Mouse (Mus musculus) embryonic facial prominence, embryonic 10.5 days (tissue): ENCODE data around the gene H2afx. TPM values are rescaled to one million over a fixed set of nuclear protein-coding genes. Genes with fewer than 3 reads are reported as not detected.

Experiments
- DNase-seq: peaks from one replicate; pipeline ENCODE4 v3.0.0-alpha.2; 2017; ENCODE audit warnings: low spot score
- H3K27ac ChIP-seq: fragments of 300-500 bp; sonication (generic); replicated peaks from 2 replicates; pipeline ENCODE4 v1.5.1; 2016; ENCODE audit warnings: mild to moderate bottlenecking
- H3K27me3 ChIP-seq: fragments of 300-500 bp; sonication (generic); replicated peaks from 2 replicates; pipeline ENCODE4 v1.6.1; 2016; ENCODE audit warnings: low read depth, mild to moderate bottlenecking; ENCODE audit not compliant: poor library complexity, severe bottlenecking
- H3K36me3 ChIP-seq: fragments of 300-500 bp; sonication (generic); replicated peaks from 2 replicates; pipeline ENCODE4 v1.6.1; 2016; ENCODE audit warnings: mild to moderate bottlenecking, moderate library complexity
- H3K4me1 ChIP-seq: fragments of 300-500 bp; sonication (generic); 2 replicates; pipeline ENCODE4 v1.6.1; 2016
- H3K4me3 ChIP-seq: fragments of 300-500 bp; sonication (generic); 2 replicates; pipeline ENCODE4 v1.5.1; 2016; ENCODE audit warnings: mild to moderate bottlenecking, moderate library complexity
- H3K9me3 ChIP-seq: fragments of 300-500 bp; sonication (generic); 2 replicates; pipeline ENCODE4 v1.6.1; 2016; ENCODE audit warnings: mild to moderate bottlenecking
- WGBS: fragments of 180-500 bp; shearing (Covaris S2); methylation state at CpG from one replicate; pipeline ENCODE4 v1.1.7; 2016; 5-methylcytosine and 5-hydroxymethylcytosine counted together
- polyA plus RNA-seq: library from polyadenylated mRNA; unstranded; fragments of >200 nt; fragmentation: Nextera tagmentation; extraction: Ambion mirVana; gene quantifications from 2 replicates; pipeline ENCODE4 v1.2.1, GENCODE M21; 2016

Gene H2afx
- polyA plus RNA-seq, 1 experiment from 2014 or later: 615 TPM

GRCm38 (mm10) chr9:44309756-44310155 lies 24.7 kb upstream of the H2afx start:
- WGBS: 60% methylated on average over 3 of the region's 3 CpGs
- peaks cover 26% of the 10 kb centered on the region for H3K27me3 ChIP-seq
- peaks cover 24% of the 10 kb centered on the region for H3K36me3 ChIP-seq
- no peaks in the 10 kb centered on the region for H3K9me3 ChIP-seq
- no peak overlapping the region for H3K27ac ChIP-seq
- peaks cover 19% of the 10 kb centered on the region for H3K4me1 ChIP-seq
- no peak for DNase-seq
- no peak overlapping the region for H3K4me3 ChIP-seq

- peaks cover 34% of the 10 kb centered on the region for H3K36me3 ChIP-seq
- WGBS: 21% methylated on average over 10 of the region's 10 CpGs
- peak overlapping the region; percentile 60; the same call in 1 of the 2 replicates for H3K27ac ChIP-seq
- H3K9me3 ChIP-seq: no peaks in the 10 kb centered on the region
- no peak for DNase-seq
- H3K4me1 ChIP-seq: peaks cover 17% of the 10 kb centered on the region
- H3K4me3 ChIP-seq: peak overlapping the region; percentile 30
- peaks cover 26% of the 10 kb centered on the region for H3K27me3 ChIP-seq
Observed at GRCm38 (mm10) chr9:44310750-44311135, 23.8 kb upstream of the H2afx start.

GRCm38 (mm10) chr9:44311136-44312134 lies 23.1 kb upstream of the H2afx start:
- Histone ChIP-seq H3K9me3 (no peaks in the 10 kb centered on the region), H3K27ac (peak overlapping the region; percentile 60), H3K4me3 (peak overlapping the region; percentile 30), H3K27me3 (peaks cover 26% of the 10 kb centered on the region), H3K4me1 (peaks cover 17% of the 10 kb centered on the region), H3K36me3 (peaks cover 41% of the 10 kb centered on the region)
- 8% methylated on average over 27 of the region's 27 CpGs for WGBS
- peak; percentile 32 for DNase-seq

GRCm38 (mm10) chr9:44313476-44314256 lies 20.8 kb upstream of the H2afx start:
- no peak for DNase-seq
- H3K36me3 ChIP-seq: peaks cover 48% of the 10 kb centered on the region

GRCm38 (mm10) chr9:44314257-44314547 lies 20.3 kb upstream of the H2afx start:
- WGBS: 68% methylated on average over 4 of the region's 4 CpGs
- peaks cover 48% of the 10 kb centered on the region for H3K36me3 ChIP-seq
- peaks cover 36% of the 10 kb centered on the region for H3K27me3 ChIP-seq
- H3K27ac ChIP-seq: no peak overlapping the region
- H3K9me3 ChIP-seq: no peaks in the 10 kb centered on the region
- no peak for DNase-seq
- H3K4me3 ChIP-seq: no peak overlapping the region
- H3K4me1 ChIP-seq: peaks cover 36% of the 10 kb centered on the region

More at GRCm38 (mm10) chr9:44313476-44314256, 20.8 kb upstream of the H2afx start:
- Histone ChIP-seq H3K27me3 (peaks cover 31% of the 10 kb centered on the region), H3K9me3 (no peaks in the 10 kb centered on the region), H3K4me3 (no peak overlapping the region), H3K27ac (no peak overlapping the region), H3K4me1 (peaks cover 30% of the 10 kb centered on the region)
- WGBS: 80% methylated on average over 19 of the region's 19 CpGs

GRCm38 (mm10) chr9:44314910-44315309 lies 19.6 kb upstream of the H2afx start:
- DNase-seq: no peak
- H3K4me3 ChIP-seq: no peak overlapping the region
- no peaks in the 10 kb centered on the region for H3K9me3 ChIP-seq
- H3K36me3 ChIP-seq: peaks cover 48% of the 10 kb centered on the region
- no peak overlapping the region for H3K27ac ChIP-seq
- peaks cover 36% of the 10 kb centered on the region for H3K27me3 ChIP-seq
- 91% methylated on average over 18 of the region's 18 CpGs for WGBS
- H3K4me1 ChIP-seq: peaks cover 40% of the 10 kb centered on the region

GRCm38 (mm10) chr9:44317452-44317851 lies 17.0 kb upstream of the H2afx start:
- WGBS: 71% methylated on average over 4 of the region's 4 CpGs
- Histone ChIP-seq H3K4me3 (no peak overlapping the region), H3K36me3 (peaks cover 47% of the 10 kb centered on the region), H3K27ac (no peak overlapping the region), H3K9me3 (no peaks in the 10 kb centered on the region), H3K4me1 (peaks cover 33% of the 10 kb centered on the region), H3K27me3 (peaks cover 15% of the 10 kb centered on the region)
- no peak for DNase-seq

- H3K27ac ChIP-seq: no peak overlapping the region
- peak overlapping the region; percentile 86 for H3K4me3 ChIP-seq
- no peaks in the 10 kb centered on the region for H3K9me3 ChIP-seq
- no peak for DNase-seq
- 60% methylated on average over 5 of the region's 5 CpGs for WGBS
- H3K36me3 ChIP-seq: peaks cover 39% of the 10 kb centered on the region
- peaks cover 33% of the 10 kb centered on the region for H3K4me1 ChIP-seq
- H3K27me3 ChIP-seq: peaks cover 10% of the 10 kb centered on the region
Observed at GRCm38 (mm10) chr9:44318076-44318825, 16.2 kb upstream of the H2afx start.

GRCm38 (mm10) chr9:44318826-44319095 lies 15.7 kb upstream of the H2afx start:
- Histone ChIP-seq H3K27ac (no peak overlapping the region), H3K4me3 (peak overlapping the region; percentile 86)
- WGBS: 36% methylated on average over 3 of the region's 3 CpGs

GRCm38 (mm10) chr9:44319105-44319886 lies 15.2 kb upstream of the H2afx start:
- 2% methylated on average over 37 of the region's 37 CpGs for WGBS
- peaks cover 10% of the 10 kb centered on the region for H3K27me3 ChIP-seq
- no peaks in the 10 kb centered on the region for H3K9me3 ChIP-seq
- DNase-seq: peak; percentile 46
- H3K27ac ChIP-seq: peak overlapping the region; percentile 77
- peak overlapping the region; percentile 86 for H3K4me3 ChIP-seq
- H3K4me1 ChIP-seq: peaks cover 33% of the 10 kb centered on the region
- peaks cover 29% of the 10 kb centered on the region for H3K36me3 ChIP-seq

More at GRCm38 (mm10) chr9:44318826-44319095, 15.7 kb upstream of the H2afx start:
- no peak for DNase-seq
- H3K27me3 ChIP-seq: peaks cover 10% of the 10 kb centered on the region
- H3K9me3 ChIP-seq: no peaks in the 10 kb centered on the region
- peaks cover 34% of the 10 kb centered on the region for H3K36me3 ChIP-seq
- peaks cover 33% of the 10 kb centered on the region for H3K4me1 ChIP-seq

- WGBS: under 1% methylated on average over 67 of the region's 67 CpGs
- DNase-seq: peak; percentile 95
- Histone ChIP-seq H3K4me1 (peaks cover 33% of the 10 kb centered on the region), H3K27ac (peak within 1 kb of the TSS; percentile 77), H3K27me3 (peaks cover 10% of the 10 kb centered on the region), H3K9me3 (no peaks in the 10 kb centered on the region), H3K36me3 (peaks cover 20% of the 10 kb centered on the region), H3K4me3 (peak within 1 kb of the TSS; percentile 86)
Observed at GRCm38 (mm10) chr9:44319887-44320798, 14.4 kb upstream of the H2afx start, which contains the start of gene C2cd2l. Gene C2cd2l (minus strand): TSS chr9:44320285.
